Mouse (Mus musculus): ENCODE measurements around the gene Tas1r3.

Tas1r3 gene

DNA sequence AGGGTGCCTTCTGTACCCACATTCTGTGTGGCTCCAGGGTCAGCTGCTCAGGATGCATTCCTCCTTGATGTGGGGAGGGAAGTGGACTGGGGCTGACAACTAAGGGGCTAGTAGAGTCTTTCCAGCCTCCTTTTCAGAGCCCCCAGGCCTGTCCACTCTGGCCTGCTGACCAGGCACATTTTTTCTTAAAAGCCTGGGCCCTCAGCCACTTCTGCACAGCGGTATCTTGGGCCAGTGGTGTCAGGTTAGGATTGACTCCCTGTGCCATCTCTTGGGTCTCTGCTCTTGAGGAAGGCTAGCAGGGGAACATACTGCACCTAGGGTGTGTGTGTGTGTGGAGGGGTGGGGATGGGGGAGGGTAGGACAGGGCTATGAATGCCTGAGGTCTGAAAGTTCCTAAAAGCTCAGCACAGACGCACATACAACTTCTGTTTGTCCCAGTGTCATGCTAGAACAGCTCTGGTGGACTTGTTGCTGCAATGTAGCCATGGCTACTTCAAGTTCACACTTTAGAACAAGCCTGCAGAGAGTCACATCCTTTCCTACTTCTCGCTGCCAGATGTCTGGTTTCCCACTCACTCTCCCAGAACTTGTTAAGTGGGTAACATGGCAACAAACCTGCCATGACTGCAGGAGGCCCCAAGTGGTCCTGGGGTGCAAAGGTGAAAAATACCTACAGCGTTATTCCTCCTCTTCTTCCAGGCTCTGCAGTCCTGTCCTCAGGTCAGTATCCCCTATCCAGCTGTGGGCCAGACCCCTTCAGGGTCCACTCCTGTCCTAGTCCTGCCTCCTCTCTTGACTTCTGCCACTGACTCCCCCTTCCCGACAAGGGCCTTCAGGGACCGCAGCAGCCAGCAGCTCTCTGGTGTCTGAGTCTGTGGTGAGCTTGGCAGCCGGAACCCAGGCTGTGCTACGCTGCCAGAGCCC is 22.8 kb downstream of the Tas1r3 start:
- no peak for DNase-seq

DNA sequence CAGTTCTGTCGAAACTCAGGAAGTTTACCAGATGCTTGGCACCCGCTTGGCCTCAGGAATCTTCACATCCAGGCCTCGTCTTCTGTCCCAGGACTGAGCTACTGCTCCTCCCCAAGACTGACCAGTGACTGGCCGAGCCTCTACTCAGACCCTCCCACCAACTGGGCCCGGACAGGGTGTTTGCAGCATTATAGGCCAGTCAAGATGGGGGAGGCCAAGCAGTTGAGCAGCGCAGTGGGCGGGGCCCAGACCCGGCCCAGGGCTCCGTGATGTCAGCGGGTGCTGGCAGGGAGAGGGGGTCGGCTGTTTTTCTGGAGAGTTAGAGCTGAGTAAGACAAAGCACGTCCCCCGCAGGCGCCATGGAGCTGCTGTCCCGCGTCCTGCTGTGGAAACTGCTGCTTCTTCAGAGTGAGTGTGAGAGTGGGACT is 23.7 kb downstream of the Tas1r3 start, which contains the start of gene Mxra8:
Gene Mxra8, plus strand, starts transcription at position 198 of the 428 bp plus-strand sequence.
- DNase-seq, result peak; percentile 85

DNA sequence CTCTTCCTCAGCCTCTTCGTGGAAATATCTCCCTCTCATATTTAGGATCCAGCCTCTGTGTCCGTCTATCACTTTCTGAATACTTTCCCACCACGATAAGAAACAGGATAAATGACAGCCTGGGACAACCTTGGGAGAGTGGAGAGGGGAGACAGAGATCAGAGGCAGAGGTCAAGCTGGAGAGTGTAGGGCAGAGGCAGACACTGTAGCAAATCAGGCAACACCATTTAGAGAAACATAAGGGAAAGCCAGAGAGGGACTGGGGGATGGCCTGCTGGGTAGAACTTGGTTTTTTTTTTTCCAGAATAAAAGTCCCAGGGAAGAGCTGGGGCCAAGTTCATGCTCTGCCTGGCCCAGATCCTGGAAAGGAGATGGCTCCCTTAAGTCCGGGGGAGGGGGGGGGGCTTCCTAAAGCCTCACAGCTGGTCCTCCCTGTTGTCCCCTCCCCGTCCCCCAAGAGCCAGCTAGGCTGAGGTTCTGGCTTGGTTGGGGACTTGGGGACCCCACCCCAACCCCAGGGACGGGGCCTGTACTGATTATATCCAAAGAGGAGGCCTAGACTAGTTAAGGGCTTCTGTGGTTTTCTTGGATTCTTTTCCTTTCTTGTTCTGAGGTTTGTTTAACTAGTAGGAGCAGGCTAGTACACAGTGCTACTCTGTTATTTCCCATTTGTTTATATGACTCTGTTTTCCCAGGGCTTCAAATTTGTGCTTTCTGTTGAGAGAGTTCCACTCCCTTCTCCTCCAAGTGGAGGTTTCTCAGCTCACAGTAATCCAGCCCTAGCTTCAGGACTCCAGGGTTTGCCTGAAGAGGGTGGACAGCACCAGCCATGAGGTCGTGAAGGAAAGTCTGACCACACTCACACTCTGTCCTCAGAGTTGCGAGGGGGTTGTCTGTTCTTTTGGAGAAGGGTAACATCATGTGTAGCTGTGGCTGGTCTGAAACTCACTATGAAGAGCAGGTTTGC is 24.7 kb downstream of the Tas1r3 start:
- DNase-seq, result no peak

DNA sequence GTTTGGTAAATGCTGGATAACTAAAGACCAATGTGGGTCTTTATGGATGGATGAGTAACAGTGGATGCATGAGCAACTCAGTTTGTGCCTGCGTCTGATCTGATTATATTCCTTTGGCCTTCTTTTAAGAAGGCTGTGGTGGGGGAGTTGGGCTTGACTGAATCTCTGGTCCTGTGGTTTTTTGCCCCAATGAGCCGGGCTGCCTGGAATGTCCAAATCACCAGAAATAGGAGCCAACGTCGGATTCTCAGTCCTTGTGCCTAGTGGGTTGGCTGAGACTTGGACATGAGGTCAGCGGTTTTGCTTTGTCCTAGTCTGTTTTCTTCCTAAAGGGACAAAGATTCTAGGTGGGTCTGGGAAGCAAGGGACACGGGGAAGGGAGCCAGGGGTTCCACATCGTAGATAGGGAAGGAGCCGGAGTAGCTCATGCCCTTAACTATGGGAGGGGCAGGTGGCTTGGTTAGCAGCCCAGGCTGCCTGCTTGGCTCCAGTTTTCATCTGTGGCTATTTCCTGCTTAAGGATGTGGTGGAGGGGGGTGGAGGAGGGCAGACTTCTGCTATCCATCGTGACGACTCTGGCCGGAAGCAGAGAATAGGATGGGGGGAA is 25.7 kb downstream of the Tas1r3 start:
- DNase-seq, result peak; percentile 49

DNA sequence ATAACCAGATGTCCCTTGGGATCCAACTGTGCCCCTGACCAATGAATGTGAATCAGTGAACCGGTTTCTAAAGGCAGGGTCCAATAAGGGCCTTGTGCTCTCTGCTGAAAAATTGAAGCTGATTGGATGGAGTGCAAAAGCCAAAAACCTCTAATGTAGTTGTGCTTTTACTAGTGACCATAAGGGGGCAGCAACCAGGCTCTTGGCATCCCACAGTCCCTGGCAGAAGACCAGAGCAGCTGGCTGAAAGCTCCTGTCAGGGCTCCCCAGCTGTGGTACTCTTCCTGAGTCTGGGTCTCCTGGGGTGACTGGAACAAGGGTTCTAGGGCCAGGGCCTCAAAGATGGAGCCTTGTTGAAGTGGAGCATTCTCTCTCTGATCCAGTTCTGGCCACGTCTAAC is 29.3 kb downstream of the Tas1r3 start:
- DNase-seq, result peak; percentile 77

DNA sequence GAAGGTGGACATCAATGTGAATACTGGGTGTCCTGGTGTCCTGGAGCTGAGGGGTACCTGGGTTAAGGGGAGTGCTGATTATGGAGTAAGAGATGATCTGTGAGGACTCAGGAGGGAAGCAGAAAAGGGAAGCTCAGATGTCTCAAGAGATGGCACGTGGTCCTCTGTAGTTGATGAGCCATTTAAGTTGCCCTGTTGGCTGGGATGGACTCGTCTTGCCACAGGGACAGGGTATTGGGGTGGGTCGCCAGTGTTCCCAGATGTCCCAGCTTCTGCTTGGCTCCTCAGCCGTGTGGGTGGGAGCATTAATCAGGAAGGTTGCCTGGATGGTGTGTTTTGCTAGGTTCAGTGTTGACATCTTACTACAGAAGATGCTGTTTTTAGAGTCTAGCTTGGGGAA is 29.9 kb downstream of the Tas1r3 start:
- no peak for DNase-seq

DNA sequence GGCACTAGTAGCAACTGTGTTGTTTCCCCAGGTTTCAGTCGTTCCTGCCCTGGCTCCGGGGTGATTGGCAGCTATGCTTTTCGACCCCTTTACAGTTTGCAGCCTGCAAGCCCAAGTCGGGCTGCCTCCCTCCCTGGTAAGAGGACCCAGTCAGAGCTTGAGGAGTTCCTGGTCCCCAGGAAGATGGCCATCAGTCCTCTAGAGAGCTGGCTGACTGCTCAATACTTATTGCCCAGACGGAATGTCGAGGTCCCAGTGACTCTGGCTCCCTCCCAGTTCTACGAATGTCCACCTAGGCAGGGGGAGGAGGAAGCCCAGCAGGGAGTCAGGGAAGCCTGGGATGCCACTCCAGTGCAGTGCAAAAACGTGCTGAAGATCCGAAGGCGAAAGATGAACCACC is 30.8 kb downstream of the Tas1r3 start:
- no peak for DNase-seq

DNA sequence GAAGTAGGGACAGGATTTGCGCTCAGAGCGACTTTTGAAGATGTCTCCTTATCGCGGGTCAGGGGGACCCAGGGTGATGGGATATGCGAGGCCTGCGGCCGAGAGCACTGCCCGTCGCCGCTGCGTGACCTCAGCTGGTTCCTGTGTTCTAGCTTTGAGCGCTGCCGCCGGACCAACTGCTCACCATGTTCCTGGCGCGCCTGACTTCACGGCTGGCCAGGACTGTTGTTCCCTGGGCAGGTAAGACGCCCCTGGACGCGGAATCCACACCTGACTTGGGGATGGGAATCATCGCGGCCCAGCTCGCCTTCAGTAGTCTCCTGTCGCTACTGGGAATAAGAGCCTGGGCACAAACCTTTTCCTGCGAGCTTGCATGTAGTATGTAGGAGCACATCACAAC is 31.3 kb downstream of the Tas1r3 start:
- DNase-seq, result no peak

DNA sequence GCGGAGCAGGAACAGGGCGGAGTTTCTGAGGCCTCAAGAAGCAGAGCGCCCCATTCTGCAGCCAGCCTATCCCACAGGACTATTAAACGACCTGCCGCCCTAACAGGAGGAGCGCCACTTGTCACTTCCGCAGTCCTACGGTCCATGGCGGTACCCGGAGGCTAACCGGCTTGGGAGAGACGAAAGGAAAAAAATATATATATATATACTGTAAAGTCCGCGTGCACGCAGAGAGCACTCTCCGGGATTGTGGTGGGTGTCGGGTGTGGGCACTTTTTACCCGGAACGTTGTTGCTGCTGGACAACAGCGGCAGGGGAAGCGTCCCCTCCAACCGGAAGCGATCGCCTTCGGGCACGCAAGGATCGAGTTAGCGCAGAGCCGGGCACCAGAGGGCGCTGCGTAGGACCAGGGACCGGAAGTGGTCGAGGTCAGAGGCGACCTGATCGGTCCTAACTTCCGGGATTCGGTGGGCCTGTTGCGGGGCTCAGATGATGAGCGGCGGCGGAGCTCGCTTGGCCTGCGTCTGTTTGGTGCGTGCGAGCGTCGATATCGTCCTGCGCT is 31.9 kb downstream of the Tas1r3 start, which contains the start of gene Aurkaip1:
Gene Aurkaip1, plus strand, starts transcription at position 68 of the 562 bp plus-strand sequence.
- peak; percentile 92 for DNase-seq

DNA sequence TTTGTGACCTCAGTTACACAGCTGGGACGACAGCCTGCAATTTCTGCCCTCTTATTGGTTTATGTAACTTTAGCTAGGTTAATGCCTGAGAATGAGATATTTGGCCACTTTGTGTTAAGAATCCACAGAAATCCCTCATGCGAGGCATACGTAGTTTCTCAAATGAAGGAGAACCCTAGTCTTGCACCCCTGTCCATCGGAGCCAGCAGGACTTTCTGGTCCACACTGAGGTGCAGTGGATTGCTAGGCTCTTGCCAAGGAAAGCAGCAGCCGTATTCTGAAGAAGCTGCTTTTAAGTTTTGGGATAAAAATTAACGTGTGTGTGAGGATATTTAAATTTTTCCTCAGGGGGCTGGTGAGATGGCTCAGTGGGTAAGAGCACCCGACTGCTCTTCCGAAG is 32.6 kb downstream of the Tas1r3 start:
- no peak for DNase-seq

DNA sequence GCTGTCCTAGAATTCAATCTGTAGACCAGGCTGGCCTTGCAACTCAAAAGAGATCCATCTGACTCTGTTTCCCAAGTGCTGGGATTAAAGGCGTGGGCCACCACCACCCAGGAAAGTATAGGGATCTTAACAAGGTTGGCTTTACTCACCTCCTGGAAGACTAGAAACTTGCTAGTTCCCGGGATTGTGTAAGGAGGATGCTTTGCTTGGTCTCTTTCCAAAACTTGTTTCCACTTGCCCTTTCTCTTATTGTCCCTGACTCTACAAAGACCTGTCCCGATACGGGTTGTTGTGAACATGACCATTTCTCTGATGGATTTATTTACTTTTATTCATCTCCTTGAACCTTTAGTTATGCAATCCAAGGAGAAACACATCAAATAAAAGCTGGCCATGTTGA is 33.3 kb downstream of the Tas1r3 start:
- DNase-seq, result no peak

DNA sequence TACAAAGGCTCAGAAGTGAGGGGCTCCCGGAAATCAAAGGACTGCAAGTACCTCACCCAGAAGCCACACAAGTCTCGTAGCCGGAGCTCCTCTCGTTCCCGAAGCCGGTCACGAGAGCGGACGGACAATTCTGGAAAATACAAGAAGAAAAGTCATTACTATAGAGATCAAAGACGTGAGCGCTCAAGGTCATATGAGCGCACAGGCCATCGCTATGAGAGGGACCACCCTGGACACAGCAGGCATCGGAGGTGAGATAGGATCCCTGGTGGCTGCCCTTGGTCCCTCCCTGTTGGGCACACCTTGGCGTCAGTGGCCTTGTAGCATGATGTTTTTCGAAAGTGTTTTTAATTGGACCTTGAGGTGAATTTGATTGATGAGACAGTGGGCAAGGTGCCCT is 39.7 kb downstream of the Tas1r3 start:
- DNase-seq, result no peak

DNA sequence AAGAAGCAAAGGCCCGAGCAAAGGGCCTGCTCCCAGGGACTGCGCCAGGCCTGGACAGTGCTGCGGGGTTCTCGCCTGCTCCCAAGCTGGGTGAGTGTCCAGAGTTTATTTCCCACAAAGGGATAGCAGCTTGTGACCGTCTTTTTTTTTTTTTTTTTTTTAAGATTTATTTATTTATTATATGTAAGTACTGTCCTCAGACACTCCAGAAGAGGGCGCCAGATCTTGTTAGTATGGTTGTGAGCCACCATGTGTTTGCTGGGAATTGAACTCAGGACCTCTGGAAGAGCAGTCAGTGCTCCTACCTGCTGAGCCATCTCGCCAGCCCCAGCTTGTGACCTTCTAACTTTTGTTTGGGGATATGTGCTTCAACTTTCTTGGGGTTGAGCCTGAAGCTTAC is 42.1 kb downstream of the Tas1r3 start:
- DNase-seq, result no peak

DNA sequence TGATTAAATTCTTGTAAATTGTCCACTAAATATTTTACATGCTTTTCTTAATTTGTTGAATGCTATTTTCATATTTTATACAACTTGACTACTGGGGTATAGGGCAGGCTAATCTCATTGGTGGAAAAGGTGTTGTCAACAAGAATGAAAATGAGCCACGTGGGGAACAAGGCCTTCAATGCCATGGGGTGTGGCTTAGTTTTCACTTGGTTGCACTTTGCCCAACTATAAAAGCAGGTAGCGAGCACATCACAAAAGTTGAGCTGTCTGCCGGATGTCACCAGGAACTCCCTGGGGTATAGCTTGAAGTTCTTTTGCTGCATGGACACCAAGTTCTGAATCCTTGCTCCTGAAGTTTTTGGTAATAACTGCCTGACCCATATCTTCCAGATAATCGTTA is 45.6 kb downstream of the Tas1r3 start:
- no peak for DNase-seq

DNA sequence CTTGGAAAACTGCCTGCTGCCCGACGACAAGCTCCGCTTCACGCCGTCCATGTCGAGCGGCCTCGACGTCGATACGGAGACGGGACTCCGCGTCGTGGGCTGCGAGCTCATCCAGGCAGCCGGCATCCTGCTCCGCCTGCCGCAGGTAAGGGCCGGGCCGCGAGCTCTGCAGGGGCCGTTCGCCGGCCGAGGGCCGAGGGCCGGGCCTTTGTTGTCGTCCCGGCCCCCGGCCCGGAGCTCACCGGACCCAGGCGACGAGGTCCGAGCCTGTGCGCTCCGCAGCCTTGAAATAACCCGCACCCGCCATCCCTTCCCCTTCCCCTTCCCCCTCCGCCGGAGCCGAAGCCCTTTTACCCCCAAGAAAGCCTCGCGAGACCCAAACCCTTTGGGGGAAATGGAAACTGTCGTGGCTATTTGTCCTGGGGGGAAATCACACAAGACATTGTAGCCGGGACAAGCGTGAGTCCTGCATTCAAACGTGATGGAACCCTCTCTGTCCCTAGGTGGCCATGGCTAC is 50.4 kb downstream of the Tas1r3 start:
- DNase-seq, result no peak

DNA sequence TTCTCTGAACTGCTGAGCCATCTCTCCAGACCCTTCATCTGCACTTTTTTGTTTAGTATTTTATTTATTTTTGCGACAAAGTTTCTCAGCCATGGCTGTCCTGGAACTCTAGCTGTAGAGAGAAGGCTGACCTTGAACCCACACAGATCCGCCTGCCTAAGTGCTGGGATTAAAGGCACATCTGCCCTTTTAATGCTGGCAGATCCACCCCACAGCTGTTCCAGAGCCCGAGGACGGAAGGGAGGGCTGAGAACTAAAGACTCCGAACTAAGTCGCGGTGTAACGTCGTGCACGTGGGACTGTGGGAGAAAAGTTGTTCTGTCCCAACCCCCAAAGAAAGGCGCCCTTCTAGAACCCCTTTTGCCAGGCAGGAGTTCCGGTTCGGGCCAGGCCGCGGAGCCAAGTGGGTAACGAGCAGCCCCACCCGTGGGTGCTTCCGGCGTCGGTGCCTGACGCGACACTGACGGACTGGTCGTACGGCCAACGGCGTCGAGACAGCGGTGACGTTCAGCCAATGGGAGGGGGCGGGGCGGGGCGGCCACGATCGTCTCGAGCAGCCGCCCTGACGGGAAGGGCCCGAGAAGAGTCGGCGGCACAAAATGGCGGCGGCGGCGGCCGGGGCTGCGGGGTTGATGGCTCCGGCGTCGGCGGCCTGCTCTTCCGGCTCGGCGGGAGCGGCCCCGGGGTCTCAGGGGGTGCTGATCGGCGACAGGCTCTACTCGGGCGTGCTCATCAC is 51.1 kb downstream of the Tas1r3 start, which contains the start of gene Ccnl2:
Gene Ccnl2, plus strand, starts transcription at position 561 of the 736 bp plus-strand sequence.
- peak; percentile 94 for DNase-seq

Measured in kidney, adult 11 months (tissue).